Mouse (Mus musculus): ENCODE results near the gene Chst15.

GRCm38 (mm10) chr7:132236789-132237188, 80.2 kb downstream of the Chst15 start:
- TF ChIP-seq CTCF (IDR thresholded peaks at IDR 0.05) (no peak), EP300 (IDR thresholded peaks at IDR 0.05) (no peak)
